Mouse (Mus musculus): Measurements from ENCODE around the gene Gm10842. TPM values are rescaled to one million over a fixed set of nuclear protein-coding genes. Genes with fewer than 3 reads are reported as not detected.

The Gm10842 gene
- polyA plus RNA-seq, 1 experiment from 2014 or later, result not detected

GRCm38 (mm10) chr11:105155915-105156314 is 9.2 kb downstream of the Gm10842 start:
- no peak overlapping the region for H3K4me3 ChIP-seq
- H3K27ac ChIP-seq (replicated peaks), result no peak overlapping the region
- H3K9ac ChIP-seq (replicated peaks), result no peak overlapping the region
- no peaks in the 10 kb centered on the region for H3K36me3 ChIP-seq
- 80% methylated on average over 4 of the region's 4 CpGs for WGBS
- no peak overlapping the region for H3K4me2 ChIP-seq (replicated peaks)
- no peak for ATAC-seq (ENCODE audit: low FRiP score, low read depth)
- peaks cover 11% of the 10 kb centered on the region for H3K4me1 ChIP-seq
- no peaks in the 10 kb centered on the region; the same call in 1 of the 2 replicates for H3K27me3 ChIP-seq
- H3K9me3 ChIP-seq, result no peaks in the 10 kb centered on the region

GRCm38 (mm10) chr11:105156748-105157267 is 10.1 kb downstream of the Gm10842 start:
- Histone ChIP-seq H3K4me3 (no peak overlapping the region), H3K9me3 (no peaks in the 10 kb centered on the region), H3K36me3 (no peaks in the 10 kb centered on the region), H3K4me1 (peaks cover 7% of the 10 kb centered on the region), H3K27me3 (no peaks in the 10 kb centered on the region; the same call in 1 of the 2 replicates), H3K9ac (replicated peaks) (no peak overlapping the region), H3K4me2 (replicated peaks) (no peak overlapping the region), H3K27ac (replicated peaks) (no peak overlapping the region)
- ATAC-seq (ENCODE audit: low FRiP score, low read depth), result no peak
- 88% methylated on average over 19 of the region's 19 CpGs for WGBS

- Histone ChIP-seq H3K27me3 (no peaks in the 10 kb centered on the region), H3K4me1 (peaks cover 6% of the 10 kb centered on the region), H3K9me3 (no peaks in the 10 kb centered on the region), H3K4me2 (replicated peaks) (no peak overlapping the region), H3K27ac (replicated peaks) (no peak overlapping the region), H3K4me3 (no peak overlapping the region), H3K36me3 (no peaks in the 10 kb centered on the region), H3K9ac (replicated peaks) (no peak overlapping the region)
- ATAC-seq (ENCODE audit: low FRiP score, low read depth), result no peak
Observed at GRCm38 (mm10) chr11:105158047-105158446, 11.4 kb downstream of the Gm10842 start.

GRCm38 (mm10) chr11:105159673-105160360 is 13.1 kb downstream of the Gm10842 start:
- Histone ChIP-seq H3K9me3 (peaks cover 6% of the 10 kb centered on the region), H3K36me3 (no peaks in the 10 kb centered on the region), H3K4me2 (replicated peaks) (no peak overlapping the region), H3K9ac (replicated peaks) (no peak overlapping the region), H3K4me1 (no peaks in the 10 kb centered on the region), H3K27me3 (no peaks in the 10 kb centered on the region), H3K27ac (replicated peaks) (no peak overlapping the region), H3K4me3 (no peak overlapping the region)
- 59% methylated on average over 6 of the region's 6 CpGs for WGBS
- ATAC-seq (ENCODE audit: low FRiP score, low read depth), result no peak

GRCm38 (mm10) chr11:105161411-105161810 is 14.7 kb downstream of the Gm10842 start:
- no peak overlapping the region for H3K4me2 ChIP-seq (replicated peaks)
- 83% methylated on average over 2 of the region's 2 CpGs for WGBS
- peaks cover 10% of the 10 kb centered on the region for H3K9me3 ChIP-seq
- no peaks in the 10 kb centered on the region for H3K27me3 ChIP-seq
- ATAC-seq (ENCODE audit: low FRiP score, low read depth), result no peak
- H3K4me1 ChIP-seq, result no peaks in the 10 kb centered on the region
- H3K27ac ChIP-seq (replicated peaks), result no peak overlapping the region
- no peak overlapping the region for H3K4me3 ChIP-seq
- no peak overlapping the region for H3K9ac ChIP-seq (replicated peaks)
- H3K36me3 ChIP-seq, result no peaks in the 10 kb centered on the region

- WGBS, result 83% methylated on average over 69 of the region's 69 CpGs
- peaks cover 10% of the 10 kb centered on the region for H3K9me3 ChIP-seq
- no peak for ATAC-seq (ENCODE audit: low FRiP score, low read depth)
Observed at GRCm38 (mm10) chr11:105164516-105165510, 18.1 kb downstream of the Gm10842 start.

GRCm38 (mm10) chr11:105166780-105167179 is 20.1 kb downstream of the Gm10842 start:
- Histone ChIP-seq H3K27me3 (no peaks in the 10 kb centered on the region), H3K36me3 (no peaks in the 10 kb centered on the region), H3K9ac (replicated peaks) (no peak overlapping the region), H3K4me1 (no peaks in the 10 kb centered on the region), H3K4me2 (replicated peaks) (no peak overlapping the region), H3K27ac (replicated peaks) (no peak overlapping the region), H3K4me3 (no peak overlapping the region), H3K9me3 (peaks cover 10% of the 10 kb centered on the region)
- WGBS, result 91% methylated on average over 10 of the region's 10 CpGs
- no peak for ATAC-seq (ENCODE audit: low FRiP score, low read depth)

More at GRCm38 (mm10) chr11:105164516-105165510, 18.1 kb downstream of the Gm10842 start:
- no peak overlapping the region for H3K27ac ChIP-seq (replicated peaks)
- H3K4me2 ChIP-seq (replicated peaks), result no peak overlapping the region
- H3K4me3 ChIP-seq, result no peak overlapping the region
- no peaks in the 10 kb centered on the region for H3K4me1 ChIP-seq
- H3K9ac ChIP-seq (replicated peaks), result no peak overlapping the region
- H3K27me3 ChIP-seq, result no peaks in the 10 kb centered on the region
- no peaks in the 10 kb centered on the region for H3K36me3 ChIP-seq

GRCm38 (mm10) chr11:105178516-105178915 is 31.8 kb downstream of the Gm10842 start, which contains the start of gene Tlk2:
Tlk2 (plus strand) TSS chr11:105178807.
- no peak for ATAC-seq (ENCODE audit: low FRiP score, low read depth)
- Histone ChIP-seq H3K4me2 (replicated peaks) (peak within 1 kb of the TSS; percentile 88), H3K27me3 (no peaks in the 10 kb centered on the region), H3K9ac (replicated peaks) (no peak within 1 kb of the TSS), H3K27ac (replicated peaks) (no peak within 1 kb of the TSS), H3K36me3 (no peaks in the 10 kb centered on the region; the same call in 1 of the 2 replicates), H3K4me1 (peaks cover 23% of the 10 kb centered on the region), H3K9me3 (no peaks in the 10 kb centered on the region), H3K4me3 (peak within 1 kb of the TSS; percentile 98; the same call in 1 of the 2 replicates)
- 47% methylated on average over 2 of the region's 2 CpGs for WGBS

GRCm38 (mm10) chr11:105179523-105179922 is 32.8 kb downstream of the Gm10842 start:
- peak overlapping the region; percentile 98; the same call in 1 of the 2 replicates for H3K4me3 ChIP-seq

GRCm38 (mm10) chr11:105180471-105181091 is 33.9 kb downstream of the Gm10842 start:
- Histone ChIP-seq H3K9ac (replicated peaks) (peak overlapping the region; percentile 93), H3K4me1 (peaks cover 23% of the 10 kb centered on the region), H3K4me3 (peak overlapping the region; percentile 98), H3K9me3 (no peaks in the 10 kb centered on the region), H3K27me3 (no peaks in the 10 kb centered on the region), H3K27ac (replicated peaks) (peak overlapping the region; percentile 95), H3K36me3 (peaks cover 14% of the 10 kb centered on the region), H3K4me2 (replicated peaks) (peak overlapping the region; percentile 88)
- under 1% methylated on average over 31 of the region's 35 CpGs for WGBS
- no peak; the same call in 1 of the 2 replicates for ATAC-seq (ENCODE audit: low FRiP score, low read depth)

More at GRCm38 (mm10) chr11:105179523-105179922, 32.8 kb downstream of the Gm10842 start:
- no peak for ATAC-seq (ENCODE audit: low FRiP score, low read depth)
- Histone ChIP-seq H3K36me3 (peaks cover 5% of the 10 kb centered on the region), H3K27ac (replicated peaks) (no peak overlapping the region), H3K4me2 (replicated peaks) (peak overlapping the region; percentile 88), H3K27me3 (no peaks in the 10 kb centered on the region), H3K4me1 (peaks cover 23% of the 10 kb centered on the region), H3K9ac (replicated peaks) (no peak overlapping the region), H3K9me3 (no peaks in the 10 kb centered on the region)
- WGBS, result 92% methylated on average over 4 of the region's 4 CpGs

- Histone ChIP-seq H3K4me1 (peaks cover 23% of the 10 kb centered on the region), H3K9ac (replicated peaks) (peak overlapping the region; percentile 99), H3K27ac (replicated peaks) (peak overlapping the region; percentile 95), H3K27me3 (no peaks in the 10 kb centered on the region), H3K4me2 (replicated peaks) (peak overlapping the region; percentile 88), H3K36me3 (peaks cover 18% of the 10 kb centered on the region), H3K9me3 (no peaks in the 10 kb centered on the region), H3K4me3 (peak overlapping the region; percentile 98)
- WGBS, result under 1% methylated on average over 54 of the region's 60 CpGs
- peak; percentile 97 for ATAC-seq (ENCODE audit: low FRiP score, low read depth)
Observed at GRCm38 (mm10) chr11:105181126-105181637, 34.5 kb downstream of the Gm10842 start.

All from midbrain, embryonic 12.5 days (tissue).